Comparison of ENCODE assay signal across 23 mouse cellular contexts in genomic region chr9:43337636-43338035, GRCm38 (mm10). TPM values are rescaled to one million over a fixed set of nuclear protein-coding genes. Genes with fewer than 3 reads are reported as not detected.
"Had no signal": no experiment of that assay in that cellular context is flagged by ENCODE, and none has a peak within 500 bp of the region (broad histone marks: within the 10 kb centered on the region; RNA-seq: fewer than 3 reads in every experiment).

No protein-coding gene starts in this region.

- H3K4me1 ChIP-seq: intestine, embryonic 15.5 days; liver, embryonic 13.5 days; stomach, embryonic 15.5 days had no signal

- H3K36me3 ChIP-seq: intestine, embryonic 15.5 days; kidney, embryonic 15.5 days; liver, embryonic 13.5 days; neural tube, embryonic 12.5 days; neural tube, embryonic 15.5 days; stomach, embryonic 15.5 days had no signal

- H3K4me3 ChIP-seq: intestine, embryonic 15.5 days; kidney, embryonic 15.5 days; left cerebral cortex, adult 2 months; liver, embryonic 13.5 days; neural tube, embryonic 12.5 days; neural tube, embryonic 15.5 days; stomach, embryonic 15.5 days had no signal

- H3K9me3 ChIP-seq: intestine, embryonic 15.5 days; kidney, embryonic 15.5 days; liver, embryonic 13.5 days; neural tube, embryonic 12.5 days; neural tube, embryonic 15.5 days; stomach, embryonic 15.5 days had no signal

- H3K27ac ChIP-seq: intestine, embryonic 15.5 days; kidney, embryonic 15.5 days; left cerebral cortex, adult 2 months; liver, embryonic 13.5 days; neural tube, embryonic 12.5 days; neural tube, embryonic 15.5 days; stomach, embryonic 15.5 days had no signal

- H3K4me2 ChIP-seq: intestine, embryonic 15.5 days; kidney, embryonic 15.5 days; liver, embryonic 13.5 days; neural tube, embryonic 12.5 days; neural tube, embryonic 15.5 days; stomach, embryonic 15.5 days had no signal

- DNase-seq: kidney, adult 11 months; kidney, adult 8-10 months; kidney, postnatal 10 days; kidney, postnatal 36 days; layer of hippocampus, postnatal 36 days; liver, embryonic 13.5 days; lung, adult 2 months; lung, postnatal 14 days; lung, postnatal 4 days; midbrain, embryonic 14.5 days; right cerebral cortex, adult 18-20 months; right cerebral cortex, postnatal 25 days; spleen, adult 18-20 months had no signal

- H3K27me3 ChIP-seq: intestine, embryonic 15.5 days; liver, embryonic 13.5 days; neural tube, embryonic 12.5 days; stomach, embryonic 15.5 days had no signal

- ATAC-seq: intestine, embryonic 15.5 days had no signal

- H3K9ac ChIP-seq: intestine, embryonic 15.5 days; kidney, embryonic 15.5 days; liver, embryonic 13.5 days; neural tube, embryonic 12.5 days; neural tube, embryonic 15.5 days; stomach, embryonic 15.5 days had no signal

RNA-seq across cellular contexts. Expression of gene Trim29, which starts 27.0 kb away (rescaled TPM):
- total RNA-seq: left cerebral cortex, adult 2 months; liver, adult 2 months; megakaryocyte progenitor cell, adult 5-6 weeks; megakaryocyte-erythroid progenitor cell, adult 5-6 weeks had no signal
- polyA plus RNA-seq: liver, adult 2 months; liver, embryonic 16.5 days; midbrain, embryonic 14.5 days had no signal
